Comparison of ENCODE assay signal across 8 mouse cellular contexts in the genomic region with DNA sequence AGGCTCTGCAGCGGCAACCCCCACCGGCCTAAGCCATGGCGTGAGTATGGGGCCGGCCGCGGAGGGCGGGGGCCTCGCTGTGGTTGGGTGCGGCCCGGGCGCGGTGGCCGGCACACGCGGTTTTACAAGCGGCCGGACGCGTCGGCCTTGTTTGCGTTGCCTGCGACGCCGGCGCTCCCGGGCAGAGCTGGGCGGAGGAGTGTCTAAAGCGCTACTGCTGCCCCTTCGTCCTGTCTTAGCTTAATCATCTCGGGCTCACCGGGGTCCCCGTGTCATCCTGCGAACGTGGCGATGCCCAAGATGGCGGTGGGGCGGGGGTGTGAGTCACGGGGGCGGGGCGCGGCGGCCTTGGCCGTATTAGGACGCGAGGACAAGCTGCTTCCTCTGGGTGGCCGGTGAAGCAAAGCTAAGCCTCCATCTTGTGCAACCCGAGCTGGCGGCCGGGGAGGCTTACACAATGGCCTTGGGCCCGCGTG. TPM values are rescaled to one million over a fixed set of nuclear protein-coding genes. Genes with fewer than 3 reads are reported as not detected.
A peak's percentile ranks its signal among the peaks of the same experiment; 100 is the strongest.
DNase-seq lines count a peak whose midpoint lies in the region; ATAC-seq and TF ChIP-seq lines count a peak whose summit lies in the region.

No protein-coding gene starts in this region.

- TF ChIP-seq POLR2A in small intestine, adult 2 months (IDR thresholded peaks at IDR 0.05; ENCODE audit: low read depth, low read length): no peak; the same call in 1 of the 2 replicates

- no peak for TF ChIP-seq CTCF in small intestine, adult 2 months (IDR thresholded peaks at IDR 0.05; ENCODE audit: extremely low read depth, insufficient read length, insufficient replicate concordance, low read depth, low read length)

- H3K9ac ChIP-seq in hindbrain, embryonic 16.5 days (ENCODE audit: low read depth, low read length): peak overlapping the region; percentile 100
- H3K9ac ChIP-seq in limb, embryonic 12.5 days (replicated peaks): peak overlapping the region; percentile 100
- peak overlapping the region; percentile 100 for H3K9ac ChIP-seq in midbrain, embryonic 13.5 days (replicated peaks)

- no peaks in the 10 kb centered on the region for H3K27me3 ChIP-seq in hindbrain, embryonic 16.5 days (replicated peaks; ENCODE audit: control insufficient read depth, insufficient read depth, low read length)
- H3K27me3 ChIP-seq in limb, embryonic 12.5 days: no peaks in the 10 kb centered on the region
- H3K27me3 ChIP-seq in midbrain, embryonic 13.5 days: no peaks in the 10 kb centered on the region
- no peaks in the 10 kb centered on the region for H3K27me3 ChIP-seq in small intestine, adult 2 months (ENCODE audit: control insufficient read depth, insufficient read depth, low read length)

- peaks cover 23% of the 10 kb centered on the region for H3K36me3 ChIP-seq in hindbrain, embryonic 16.5 days (ENCODE audit: control insufficient read depth, insufficient read depth, low read length)
- H3K36me3 ChIP-seq in limb, embryonic 12.5 days: peaks cover 53% of the 10 kb centered on the region
- H3K36me3 ChIP-seq in midbrain, embryonic 13.5 days: peaks cover 52% of the 10 kb centered on the region
- peaks cover 26% of the 10 kb centered on the region for H3K36me3 ChIP-seq in small intestine, adult 2 months (ENCODE audit: control insufficient read depth, insufficient read depth, low read length)

- peak overlapping the region; percentile 95 for H3K4me2 ChIP-seq in hindbrain, embryonic 16.5 days (ENCODE audit: low read length)
- H3K4me2 ChIP-seq in limb, embryonic 12.5 days: peak overlapping the region; percentile 83
- H3K4me2 ChIP-seq in midbrain, embryonic 13.5 days (replicated peaks): peak overlapping the region; percentile 98

- ATAC-seq in CD4-positive, CD25-positive, alpha-beta regulatory T cell, adult 4 months: no peak
- ATAC-seq in hindbrain, embryonic 16.5 days: peak; percentile 22
- peak; percentile 17 for ATAC-seq in limb, embryonic 12.5 days (ENCODE audit: insufficient number of reproducible peaks, insufficient read depth, low FRiP score, low TSS enrichment, low read depth)
- ATAC-seq in midbrain, embryonic 13.5 days: peak; percentile 19

- WGBS in hindbrain, embryonic 16.5 days: 0% methylated on average over 45 of the region's 51 CpGs
- WGBS in limb, embryonic 12.5 days: under 1% methylated on average over 51 of the region's 51 CpGs
- WGBS in midbrain, embryonic 13.5 days: under 1% methylated on average over 51 of the region's 51 CpGs
- WGBS in small intestine, adult 2 months: under 1% methylated on average over 51 of the region's 51 CpGs

- peak overlapping the region; percentile 96 for H3K4me3 ChIP-seq in hindbrain, embryonic 16.5 days (ENCODE audit: low read length)
- H3K4me3 ChIP-seq in limb, embryonic 12.5 days (replicated peaks): peak overlapping the region; percentile 100
- peak overlapping the region; percentile 100 for H3K4me3 ChIP-seq in midbrain, embryonic 13.5 days (replicated peaks)
- H3K4me3 ChIP-seq in small intestine, adult 2 months (ENCODE audit: low read depth, low read length): peak overlapping the region; percentile 84

- H3K27ac ChIP-seq in hindbrain, embryonic 16.5 days (ENCODE audit: low read depth, low read length): peak overlapping the region; percentile 100
- peak overlapping the region; percentile 98 for H3K27ac ChIP-seq in limb, embryonic 12.5 days
- H3K27ac ChIP-seq in midbrain, embryonic 13.5 days: peak overlapping the region; percentile 98
- peak overlapping the region; percentile 96 for H3K27ac ChIP-seq in small intestine, adult 2 months (ENCODE audit: insufficient read depth, low read depth, low read length)

- H3K4me1 ChIP-seq in hindbrain, embryonic 16.5 days (ENCODE audit: control insufficient read depth, insufficient read depth, low read depth, low read length): peaks cover 26% of the 10 kb centered on the region
- H3K4me1 ChIP-seq in limb, embryonic 12.5 days (replicated peaks): peaks cover 54% of the 10 kb centered on the region
- peaks cover 36% of the 10 kb centered on the region for H3K4me1 ChIP-seq in midbrain, embryonic 13.5 days (replicated peaks)
- peaks cover 29% of the 10 kb centered on the region; the same call in 1 of the 2 replicates for H3K4me1 ChIP-seq in small intestine, adult 2 months (ENCODE audit: control insufficient read depth, insufficient read depth, insufficient read length, low read length)

- no peaks in the 10 kb centered on the region for H3K9me3 ChIP-seq in hindbrain, embryonic 16.5 days (ENCODE audit: control insufficient read depth, low read length)
- no peaks in the 10 kb centered on the region for H3K9me3 ChIP-seq in limb, embryonic 12.5 days
- H3K9me3 ChIP-seq in midbrain, embryonic 13.5 days: no peaks in the 10 kb centered on the region

- DNase-seq in CD4-positive, CD25-positive, alpha-beta regulatory T cell, adult 2 months (ENCODE audit: low read depth, low spot score): peak; percentile 81
- DNase-seq in cerebellum, postnatal 4 days (ENCODE audit: low spot score in 2 of 2): peak; percentile 63 to 82
- peak; percentile 70 to 80 for DNase-seq in gastrocnemius, adult 8-10 months (ENCODE audit: low spot score in 2 of 2)

RNA-seq across cellular contexts. Expression of gene Atf4, which starts 0.7 kb away (rescaled TPM):
- polyA plus RNA-seq in CD4-positive, CD25-positive, alpha-beta regulatory T cell, adult 4 months (2017; shearing (Covaris generic)): 10 to 100 TPM; 80.4 to 96.5 TPM
- 100 to 1,000 TPM; 130 to 146 (median 141) TPM for total RNA-seq in gastrocnemius, adult 8-10 months (2022)
- 116 and 117 TPM in 2 replicates for polyA plus RNA-seq in hindbrain, embryonic 16.5 days (2015; fragmentation: Nextera tagmentation; extraction: Ambion mirVana)
- polyA plus RNA-seq in limb, embryonic 12.5 days (2016; fragmentation: Nextera tagmentation; extraction: Ambion mirVana): 112 TPM in 2 replicates
- polyA plus RNA-seq in midbrain, embryonic 13.5 days (2015; fragmentation: Nextera tagmentation; extraction: Ambion mirVana): 133 and 134 TPM in 2 replicates
- polyA plus RNA-seq in small intestine, adult 2 months (2012; rRNA removed): 127 and 274 TPM in 2 replicates

RNA-seq across cellular contexts. Expression of gene Rps19bp1, which starts 8.4 kb away (rescaled TPM):
- polyA plus RNA-seq in CD4-positive, CD25-positive, alpha-beta regulatory T cell, adult 4 months (2017; shearing (Covaris generic)): 10 to 100 TPM; 18.3 to 21.5 TPM
- total RNA-seq in gastrocnemius, adult 8-10 months (2022): 10 to 100 TPM; 12.2 to 15.4 (median 12.8) TPM
- 70.6 and 70.7 TPM in 2 replicates for polyA plus RNA-seq in hindbrain, embryonic 16.5 days (2015; fragmentation: Nextera tagmentation; extraction: Ambion mirVana)
- polyA plus RNA-seq in limb, embryonic 12.5 days (2016; fragmentation: Nextera tagmentation; extraction: Ambion mirVana): 65.0 and 70.1 TPM in 2 replicates
- polyA plus RNA-seq in midbrain, embryonic 13.5 days (2015; fragmentation: Nextera tagmentation; extraction: Ambion mirVana): 72.9 and 77.8 TPM in 2 replicates
- polyA plus RNA-seq in small intestine, adult 2 months (2012; rRNA removed): 19.1 and 19.3 TPM in 2 replicates

RNA-seq across cellular contexts. Expression of gene AC140267.1, which starts 20.0 kb away (rescaled TPM):
- polyA plus RNA-seq in CD4-positive, CD25-positive, alpha-beta regulatory T cell, adult 4 months (2017; shearing (Covaris generic)): 10 to 100 TPM in 1 of 2 experiments, not detected in 1; 14.2 TPM
- total RNA-seq in gastrocnemius, adult 8-10 months (2022): 10 to 100 TPM in 2 of 4 experiments, 1 to 10 TPM in 2; 3.3 to 22.6 (median 9.7) TPM
- 4.9 TPM in 1 of 2 replicates, not detected in the other for polyA plus RNA-seq in hindbrain, embryonic 16.5 days (2015; fragmentation: Nextera tagmentation; extraction: Ambion mirVana)
- 7.0 TPM in 1 of 2 replicates, not detected in the other for polyA plus RNA-seq in limb, embryonic 12.5 days (2016; fragmentation: Nextera tagmentation; extraction: Ambion mirVana)
- polyA plus RNA-seq in midbrain, embryonic 13.5 days (2015; fragmentation: Nextera tagmentation; extraction: Ambion mirVana): not detected in 2 replicates
- polyA plus RNA-seq in small intestine, adult 2 months (2012; rRNA removed): not detected in 2 replicates

RNA-seq across cellular contexts. Expression of gene Mief1, which starts 21.9 kb away (rescaled TPM):
- polyA plus RNA-seq in CD4-positive, CD25-positive, alpha-beta regulatory T cell, adult 4 months (2017; shearing (Covaris generic)): 10 to 100 TPM; 33.6 to 42.7 TPM
- total RNA-seq in gastrocnemius, adult 8-10 months (2022): 10 to 100 TPM; 25.6 to 28.6 (median 26.4) TPM
- polyA plus RNA-seq in hindbrain, embryonic 16.5 days (2015; fragmentation: Nextera tagmentation; extraction: Ambion mirVana): 29.0 and 38.1 TPM in 2 replicates
- polyA plus RNA-seq in limb, embryonic 12.5 days (2016; fragmentation: Nextera tagmentation; extraction: Ambion mirVana): 38.0 and 41.6 TPM in 2 replicates
- 42.2 and 43.8 TPM in 2 replicates for polyA plus RNA-seq in midbrain, embryonic 13.5 days (2015; fragmentation: Nextera tagmentation; extraction: Ambion mirVana)
- polyA plus RNA-seq in small intestine, adult 2 months (2012; rRNA removed): 9.4 and 16.7 TPM in 2 replicates

RNA-seq across cellular contexts. Expression of gene Cacna1i, which starts 31.4 kb away (rescaled TPM):
- polyA plus RNA-seq in CD4-positive, CD25-positive, alpha-beta regulatory T cell, adult 4 months (2017; shearing (Covaris generic)): not detected
- total RNA-seq in gastrocnemius, adult 8-10 months (2022): 1 to 10 TPM in 1 of 4 experiments, under 1 TPM in 3; 0.15 to 1.9 (median 0.38) TPM
- 0.74 and 0.84 TPM in 2 replicates for polyA plus RNA-seq in hindbrain, embryonic 16.5 days (2015; fragmentation: Nextera tagmentation; extraction: Ambion mirVana)
- not detected in 2 replicates for polyA plus RNA-seq in limb, embryonic 12.5 days (2016; fragmentation: Nextera tagmentation; extraction: Ambion mirVana)
- polyA plus RNA-seq in midbrain, embryonic 13.5 days (2015; fragmentation: Nextera tagmentation; extraction: Ambion mirVana): 0.32 and 0.50 TPM in 2 replicates
- 0.46 and 0.85 TPM in 2 replicates for polyA plus RNA-seq in small intestine, adult 2 months (2012; rRNA removed)
